ENCODE assay signal across 25 mouse cellular contexts in the genomic region with DNA sequence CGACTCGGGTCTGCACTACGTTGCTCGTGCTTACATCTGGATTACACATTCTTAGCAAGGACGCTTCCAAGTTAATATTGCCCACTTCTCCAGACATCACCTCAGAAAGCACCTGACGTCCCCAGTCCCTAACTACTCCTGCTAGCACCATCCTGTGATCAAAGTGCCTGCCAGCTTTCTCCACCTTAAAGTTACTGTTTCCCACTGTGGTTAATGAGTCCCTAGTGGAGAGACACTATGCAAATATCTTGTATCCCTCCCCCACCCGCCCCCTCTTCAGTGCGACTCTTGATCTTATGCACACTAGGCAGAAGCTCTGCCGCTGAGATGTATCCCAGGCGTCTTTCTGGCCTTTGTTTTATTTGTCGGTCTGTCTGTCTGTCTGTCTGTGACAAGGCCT. TPM values are rescaled to one million over a fixed set of nuclear protein-coding genes. Genes with fewer than 3 reads are reported as not detected.
DNase-seq lines count a peak whose midpoint lies in the region; ATAC-seq and TF ChIP-seq lines count a peak whose summit lies in the region.
"Had no signal": no experiment of that assay in that cellular context is flagged by ENCODE, and none has a peak within 500 bp of the region (broad histone marks: within the 10 kb centered on the region; RNA-seq: fewer than 3 reads in every experiment).

No protein-coding gene starts in this region.

- H3K9ac ChIP-seq in kidney, embryonic 14.5 days (ENCODE audit: low read depth, low read length), result no peak overlapping the region
- H3K9ac ChIP-seq in kidney, postnatal 0 days (ENCODE audit: low read depth, low read length), result no peak overlapping the region
- H3K9ac ChIP-seq: forebrain, embryonic 15.5 days; heart, embryonic 12.5 days; hindbrain, embryonic 14.5 days; limb, embryonic 12.5 days; liver, embryonic 15.5 days; lung, embryonic 14.5 days; midbrain, embryonic 13.5 days; neural tube, embryonic 13.5 days had no signal

- H3K9me3 ChIP-seq in kidney, embryonic 14.5 days (ENCODE audit: control insufficient read depth, low read length), result no peaks in the 10 kb centered on the region
- H3K9me3 ChIP-seq in kidney, postnatal 0 days (replicated peaks; ENCODE audit: low read length), result no peaks in the 10 kb centered on the region
- H3K9me3 ChIP-seq: forebrain, embryonic 15.5 days; heart, embryonic 12.5 days; limb, embryonic 12.5 days; liver, embryonic 15.5 days; midbrain, embryonic 13.5 days; neural tube, embryonic 13.5 days had no signal

- peak; percentile 86 for DNase-seq in kidney, adult 11 months
- DNase-seq in kidney, adult 2 months, result peak; percentile 92
- no peak for DNase-seq in kidney, postnatal 0 days (ENCODE audit: low spot score)
- no peak for DNase-seq in spleen, adult 18-20 months
- DNase-seq in embryo, embryonic 10 days (ENCODE audit: low spot score), result no peak
- DNase-seq in lung, postnatal 4 days, result no peak
- DNase-seq: adrenal gland, adult 8-10 months; cerebellum, adult 2 months; cerebellum, postnatal 25 days; gastrocnemius, postnatal 25 days; heart, postnatal 4 days; layer of hippocampus, adult 9-11 months; lung, embryonic 14.5 days; thymus, adult 2 months; thymus, postnatal 4 days had no signal

- no peak overlapping the region for H3K27ac ChIP-seq in kidney, embryonic 14.5 days (ENCODE audit: low read depth, low read length)
- H3K27ac ChIP-seq in kidney, adult 2 months (ENCODE audit: insufficient read depth, low read depth, low read length), result peak overlapping the region; percentile 86
- no peak overlapping the region for H3K27ac ChIP-seq in kidney, postnatal 0 days
- H3K27ac ChIP-seq in small intestine, adult 2 months (ENCODE audit: insufficient read depth, low read depth, low read length), result peak overlapping the region; percentile 66
- H3K27ac ChIP-seq: forebrain, embryonic 15.5 days; hindbrain, embryonic 14.5 days; limb, embryonic 12.5 days; liver, embryonic 15.5 days; midbrain, embryonic 13.5 days; neural tube, embryonic 13.5 days had no signal

- WGBS in kidney, embryonic 14.5 days, result 59% methylated on average over 11 of the region's 11 CpGs
- 37% methylated on average over 11 of the region's 11 CpGs for WGBS in kidney, adult 2 months
- WGBS in kidney, postnatal 0 days, result 50% methylated on average over 11 of the region's 11 CpGs
- WGBS in small intestine, adult 2 months, result 30% methylated on average over 11 of the region's 11 CpGs

- no peaks in the 10 kb centered on the region for H3K4me1 ChIP-seq in kidney, embryonic 14.5 days (ENCODE audit: control insufficient read depth, insufficient read depth, low read length)
- peaks cover 31% of the 10 kb centered on the region for H3K4me1 ChIP-seq in kidney, adult 2 months (ENCODE audit: control insufficient read depth, insufficient read depth, low read length)
- H3K4me1 ChIP-seq in kidney, postnatal 0 days (replicated peaks; ENCODE audit: insufficient read depth, low read length), result no peaks in the 10 kb centered on the region
- H3K4me1 ChIP-seq in small intestine, adult 2 months (ENCODE audit: control insufficient read depth, insufficient read depth, insufficient read length, low read length), result peaks cover 36% of the 10 kb centered on the region
- H3K4me1 ChIP-seq: heart, embryonic 12.5 days; limb, embryonic 12.5 days had no signal

- no peak for TF ChIP-seq CTCF in kidney, adult 2 months (conservative IDR thresholded peaks at IDR 0.05; ENCODE audit: insufficient read depth, insufficient read length, low read depth, low read length)
- TF ChIP-seq CTCF in kidney, postnatal 0 days (IDR thresholded peaks at IDR 0.05; ENCODE audit: low read depth), result no peak
- no peak for TF ChIP-seq CTCF in small intestine, adult 2 months (IDR thresholded peaks at IDR 0.05; ENCODE audit: extremely low read depth, insufficient read length, insufficient replicate concordance, low read depth, low read length)

- ATAC-seq in kidney, embryonic 14.5 days (ENCODE audit: low FRiP score, low TSS enrichment), result no peak
- peak; percentile 85 for ATAC-seq in kidney, postnatal 0 days (replicated peaks; ENCODE audit: low FRiP score, low read depth)
- ATAC-seq: forebrain, embryonic 15.5 days; midbrain, embryonic 13.5 days had no signal

- TF ChIP-seq POLR2A in kidney, adult 2 months (IDR thresholded peaks at IDR 0.05; ENCODE audit: low read depth, low read length), result no peak
- no peak for TF ChIP-seq POLR2A in small intestine, adult 2 months (IDR thresholded peaks at IDR 0.05; ENCODE audit: low read depth, low read length)

- H3K4me2 ChIP-seq in kidney, embryonic 14.5 days (replicated peaks; ENCODE audit: low read depth, low read length), result no peak overlapping the region
- no peak overlapping the region for H3K4me2 ChIP-seq in kidney, postnatal 0 days (ENCODE audit: low read length)
- H3K4me2 ChIP-seq: forebrain, embryonic 15.5 days; heart, embryonic 12.5 days; hindbrain, embryonic 14.5 days; limb, embryonic 12.5 days; liver, embryonic 15.5 days; lung, embryonic 14.5 days; midbrain, embryonic 13.5 days; neural tube, embryonic 13.5 days had no signal

- H3K4me3 ChIP-seq in kidney, embryonic 14.5 days (ENCODE audit: low read length), result no peak overlapping the region
- 0 out of 2 replicates have a peak overlapping the region, but pooled peaks have one; percentile 4 for H3K4me3 ChIP-seq in kidney, adult 2 months (ENCODE audit: insufficient read depth, low read depth, low read length)
- H3K4me3 ChIP-seq in kidney, postnatal 0 days (replicated peaks; ENCODE audit: low read depth, low read length), result no peak overlapping the region
- no peak overlapping the region for H3K4me3 ChIP-seq in small intestine, adult 2 months (ENCODE audit: low read depth, low read length)
- H3K4me3 ChIP-seq: forebrain, embryonic 15.5 days; heart, embryonic 12.5 days; limb, embryonic 12.5 days; liver, embryonic 15.5 days; midbrain, embryonic 13.5 days; neural tube, embryonic 13.5 days had no signal

- H3K36me3 ChIP-seq in kidney, embryonic 14.5 days (ENCODE audit: control insufficient read depth, insufficient read depth, low read length), result no peaks in the 10 kb centered on the region
- no peaks in the 10 kb centered on the region for H3K36me3 ChIP-seq in kidney, adult 2 months (ENCODE audit: control insufficient read depth, insufficient read depth, low read length)
- H3K36me3 ChIP-seq in kidney, postnatal 0 days (ENCODE audit: insufficient read depth, low read length), result no peaks in the 10 kb centered on the region
- no peaks in the 10 kb centered on the region for H3K36me3 ChIP-seq in small intestine, adult 2 months (ENCODE audit: control insufficient read depth, insufficient read depth, low read length)
- H3K36me3 ChIP-seq: forebrain, embryonic 15.5 days; heart, embryonic 12.5 days; limb, embryonic 12.5 days; liver, embryonic 15.5 days; midbrain, embryonic 13.5 days; neural tube, embryonic 13.5 days had no signal

- no peaks in the 10 kb centered on the region for H3K27me3 ChIP-seq in kidney, embryonic 14.5 days (ENCODE audit: control insufficient read depth, insufficient read depth, low read length)
- no peaks in the 10 kb centered on the region for H3K27me3 ChIP-seq in kidney, adult 2 months (replicated peaks; ENCODE audit: control insufficient read depth, insufficient read depth, low read length)
- H3K27me3 ChIP-seq in kidney, postnatal 0 days (ENCODE audit: insufficient read depth, low read length), result no peaks in the 10 kb centered on the region
- H3K27me3 ChIP-seq in small intestine, adult 2 months (ENCODE audit: control insufficient read depth, insufficient read depth, low read length), result no peaks in the 10 kb centered on the region
- H3K27me3 ChIP-seq: CH12.LX; forebrain, embryonic 15.5 days; heart, embryonic 12.5 days; limb, embryonic 12.5 days; liver, embryonic 15.5 days; midbrain, embryonic 13.5 days; neural tube, embryonic 13.5 days had no signal

RNA-seq across cellular contexts. Expression of gene Cbwd1, which starts 16.6 kb away (rescaled TPM):
- 20.4 and 28.9 TPM in 2 replicates for polyA plus RNA-seq in kidney, embryonic 14.5 days (2014; fragmentation: Nextera tagmentation; extraction: Ambion mirVana)
- polyA plus RNA-seq in kidney, adult 2 months (2012; rRNA removed), result 2.2 and 3.5 TPM in 2 replicates
- polyA plus RNA-seq in kidney, postnatal 0 days (2015; fragmentation: Nextera tagmentation; extraction: Ambion mirVana), result 19.8 and 20.4 TPM in 2 replicates
- 0.27 and 0.62 TPM in 2 replicates for polyA plus RNA-seq in small intestine, adult 2 months (2012; rRNA removed)

RNA-seq across cellular contexts. Expression of gene Dock8, which starts 21.3 kb away (rescaled TPM):
- polyA plus RNA-seq in kidney, embryonic 14.5 days (2014; fragmentation: Nextera tagmentation; extraction: Ambion mirVana), result 4.4 and 4.9 TPM in 2 replicates
- polyA plus RNA-seq in kidney, adult 2 months (2012; rRNA removed), result 17.8 and 18.4 TPM in 2 replicates
- 8.0 and 9.0 TPM in 2 replicates for polyA plus RNA-seq in kidney, postnatal 0 days (2015; fragmentation: Nextera tagmentation; extraction: Ambion mirVana)
- polyA plus RNA-seq in small intestine, adult 2 months (2012; rRNA removed), result 13.2 and 14.7 TPM in 2 replicates

Comparison
In these comparisons a context has a peak if more than half of its experiments do, and no peak if none do; other contexts are left out.
1. DNase-seq: peak in kidney, adult 11 months (single experiment) and kidney, adult 2 months (single experiment); none in kidney, postnatal 0 days (single experiment), spleen, adult 18-20 months (0 of 2), embryo, embryonic 10 days (single experiment) and lung, postnatal 4 days (0 of 2).
2. H3K27ac ChIP-seq: peak in kidney, adult 2 months (single experiment) and small intestine, adult 2 months (single experiment); none in kidney, embryonic 14.5 days (single experiment) and kidney, postnatal 0 days (single experiment).